Mouse (Mus musculus): ENCODE data around the gene P2ry6. TPM values are rescaled to one million over a fixed set of nuclear protein-coding genes. Genes with fewer than 3 reads are reported as not detected.

Gene P2ry6
- 0.45 and 0.95 TPM in 2 replicates for total RNA-seq (2012; rRNA removed)

GRCm38 (mm10) chr7:100974135-100974903, at the start of gene P2ry6:
Gene P2ry6, minus strand, starts transcription at chr7:100974649.
- no peak within 1 kb of the TSS for H3K27ac ChIP-seq (ENCODE audit: insufficient read depth, low read depth, low read length, poor library complexity, severe bottlenecking)

GRCm38 (mm10) chr7:101017492-101017891, 43.0 kb upstream of the P2ry6 start:
- no peaks in the 10 kb centered on the region for H3K36me3 ChIP-seq (ENCODE audit: control insufficient read depth, insufficient read depth, low read length, poor library complexity, severe bottlenecking)
- no peak overlapping the region for H3K9ac ChIP-seq (ENCODE audit: insufficient read depth, low read depth, low read length, poor library complexity, severe bottlenecking)
- in situ Hi-C loops (cut with MboI; ENCODE audit: low sequenced_read_pairs in 2 of 2, unreplicated experiment in 2 of 2), result no loop called here
- H3K4me1 ChIP-seq (ENCODE audit: control insufficient read depth in 2 of 2, insufficient read depth in 2 of 2, low read length in 2 of 2, poor library complexity in 1 of 2), result no peaks in the 10 kb centered on the region; a peak in 1 of 4 replicates
- no peak overlapping the region for H3K4me3 ChIP-seq (ENCODE audit: insufficient read depth in 1 of 2, low read depth in 1 of 2, low read length in 2 of 2, poor library complexity in 1 of 2, severe bottlenecking in 1 of 2)
- no peaks in the 10 kb centered on the region for H3K9me3 ChIP-seq (ENCODE audit: control insufficient read depth, insufficient read depth, low read depth, low read length)
- no peak for TF ChIP-seq MAFK (IDR thresholded peaks at IDR 0.05; ENCODE audit: insufficient read depth, low read depth, low read length)
- no peak for TF ChIP-seq ZNF384 (IDR thresholded peaks at IDR 0.05; ENCODE audit: low read depth, low read length)
- no peak for TF ChIP-seq ZC3H11A (IDR thresholded peaks at IDR 0.05; ENCODE audit: borderline replicate concordance, low read depth, low read length)
- TF ChIP-seq CHD2 (IDR thresholded peaks at IDR 0.05; ENCODE audit: low read depth, low read length), result no peak
- TF ChIP-seq HCFC1 (IDR thresholded peaks at IDR 0.05; ENCODE audit: borderline replicate concordance, insufficient read depth, low read length), result no peak
- no peak for DNase-seq (ENCODE audit: low read depth, low spot score)
- H3K27ac ChIP-seq (ENCODE audit: insufficient read depth, low read depth, low read length, poor library complexity, severe bottlenecking), result no peak overlapping the region

More at GRCm38 (mm10) chr7:100974135-100974903, at the start of gene P2ry6:
- no peaks in the 10 kb centered on the region for H3K36me3 ChIP-seq (ENCODE audit: control insufficient read depth, insufficient read depth, low read length, poor library complexity, severe bottlenecking)
- no peak for DNase-seq (ENCODE audit: low read depth, low spot score)
- in situ Hi-C loops (cut with MboI; ENCODE audit: low sequenced_read_pairs in 2 of 2, unreplicated experiment in 2 of 2), result no loop called here
- TF ChIP-seq ZC3H11A (IDR thresholded peaks at IDR 0.05; ENCODE audit: borderline replicate concordance, low read depth, low read length) (no peak), HCFC1 (IDR thresholded peaks at IDR 0.05; ENCODE audit: borderline replicate concordance, insufficient read depth, low read length) (no peak), ZNF384 (IDR thresholded peaks at IDR 0.05; ENCODE audit: low read depth, low read length) (no peak)
- H3K9me3 ChIP-seq (ENCODE audit: control insufficient read depth, insufficient read depth, low read depth, low read length), result no peaks in the 10 kb centered on the region
- H3K4me3 ChIP-seq (ENCODE audit: insufficient read depth in 1 of 2, low read depth in 1 of 2, low read length in 2 of 2, poor library complexity in 1 of 2, severe bottlenecking in 1 of 2), result peak within 1 kb of the TSS; percentile 65 to 67
- peak within 1 kb of the TSS; percentile 32 for H3K9ac ChIP-seq (ENCODE audit: insufficient read depth, low read depth, low read length, poor library complexity, severe bottlenecking)
- peaks cover 0 to 2% of the 10 kb centered on the region in 2 experiments; a peak in 1 of 4 replicates for H3K4me1 ChIP-seq (ENCODE audit: control insufficient read depth in 2 of 2, insufficient read depth in 2 of 2, low read length in 2 of 2, poor library complexity in 1 of 2)

- Histone ChIP-seq H3K27ac (ENCODE audit: insufficient read depth, low read depth, low read length, poor library complexity, severe bottlenecking) (no peak overlapping the region), H3K4me3 (ENCODE audit: insufficient read depth in 1 of 2, low read depth in 1 of 2, low read length in 2 of 2, poor library complexity in 1 of 2, severe bottlenecking in 1 of 2) (no peak overlapping the region), H3K9ac (ENCODE audit: insufficient read depth, low read depth, low read length, poor library complexity, severe bottlenecking) (no peak overlapping the region), H3K4me1 (ENCODE audit: control insufficient read depth in 2 of 2, insufficient read depth in 2 of 2, low read length in 2 of 2, poor library complexity in 1 of 2) (no peaks in the 10 kb centered on the region; a peak in 1 of 4 replicates), H3K9me3 (ENCODE audit: control insufficient read depth, insufficient read depth, low read depth, low read length) (no peaks in the 10 kb centered on the region), H3K36me3 (ENCODE audit: control insufficient read depth, insufficient read depth, low read length, poor library complexity, severe bottlenecking) (no peaks in the 10 kb centered on the region)
- in situ Hi-C loops (cut with MboI; ENCODE audit: low sequenced_read_pairs in 2 of 2, unreplicated experiment in 2 of 2), result no loop called here
- DNase-seq (ENCODE audit: low read depth, low spot score), result no peak
- TF ChIP-seq MAFK (IDR thresholded peaks at IDR 0.05; ENCODE audit: insufficient read depth, low read depth, low read length), result no peak
- TF ChIP-seq ZC3H11A (IDR thresholded peaks at IDR 0.05; ENCODE audit: borderline replicate concordance, low read depth, low read length), result no peak
- no peak for TF ChIP-seq CHD2 (IDR thresholded peaks at IDR 0.05; ENCODE audit: low read depth, low read length)
- TF ChIP-seq HCFC1 (IDR thresholded peaks at IDR 0.05; ENCODE audit: borderline replicate concordance, insufficient read depth, low read length), result no peak
These were observed 42.6 kb upstream of the P2ry6 start for GRCm38 (mm10) chr7:101017021-101017461.

GRCm38 (mm10) chr7:101014985-101015384, 40.5 kb upstream of the P2ry6 start:
- Histone ChIP-seq H3K27ac (ENCODE audit: insufficient read depth, low read depth, low read length, poor library complexity, severe bottlenecking) (no peak overlapping the region), H3K4me1 (ENCODE audit: control insufficient read depth in 2 of 2, insufficient read depth in 2 of 2, low read length in 2 of 2, poor library complexity in 1 of 2) (no peaks in the 10 kb centered on the region; a peak in 1 of 4 replicates), H3K9ac (ENCODE audit: insufficient read depth, low read depth, low read length, poor library complexity, severe bottlenecking) (no peak overlapping the region), H3K4me3 (ENCODE audit: insufficient read depth in 1 of 2, low read depth in 1 of 2, low read length in 2 of 2, poor library complexity in 1 of 2, severe bottlenecking in 1 of 2) (no peak overlapping the region), H3K36me3 (ENCODE audit: control insufficient read depth, insufficient read depth, low read length, poor library complexity, severe bottlenecking) (no peaks in the 10 kb centered on the region), H3K9me3 (ENCODE audit: control insufficient read depth, insufficient read depth, low read depth, low read length) (no peaks in the 10 kb centered on the region)
- in situ Hi-C loops (cut with MboI; ENCODE audit: low sequenced_read_pairs in 2 of 2, unreplicated experiment in 2 of 2), result no loop called here
- DNase-seq (ENCODE audit: low read depth, low spot score), result no peak
- TF ChIP-seq ZC3H11A (IDR thresholded peaks at IDR 0.05; ENCODE audit: borderline replicate concordance, low read depth, low read length) (no peak), MAFK (IDR thresholded peaks at IDR 0.05; ENCODE audit: insufficient read depth, low read depth, low read length) (no peak), ZNF384 (IDR thresholded peaks at IDR 0.05; ENCODE audit: low read depth, low read length) (no peak), HCFC1 (IDR thresholded peaks at IDR 0.05; ENCODE audit: borderline replicate concordance, insufficient read depth, low read length) (no peak), CHD2 (IDR thresholded peaks at IDR 0.05; ENCODE audit: low read depth, low read length) (no peak)

All from ES-E14 (cell line).